Mouse (Mus musculus) liver, postnatal 0 days (tissue): Measurements from ENCODE around the gene Cntnap5a.

Experiments
- CTCF ChIP-seq: sonication (generic); IDR thresholded peaks from 2 replicates; pipeline ENCODE4 v1.5.1; 2016; ENCODE audit warnings: antibody characterized with exemption, low read depth
- EP300 ChIP-seq: IDR thresholded peaks from 2 replicates; pipeline ENCODE4 v1.6.1; 2016; ENCODE audit warnings: antibody characterized with exemption, low read depth, mild to moderate bottlenecking

GRCm38 (mm10) chr1:116243856-116244255, 559.3 kb downstream of the Cntnap5a start:
- TF ChIP-seq EP300 = no peak
- TF ChIP-seq CTCF = no peak
